Mouse (Mus musculus) limb, embryonic 14.5 days (tissue): ENCODE data around the gene Lrba. TPM values are rescaled to one million over a fixed set of nuclear protein-coding genes. Genes with fewer than 3 reads are reported as not detected.

ENCODE experiments used
- ATAC-seq: fragments of 200-750 bp; cut with Nextera tagmentation; 2 replicates; pipeline ENCODE4 v1.8.0; 2017; ENCODE audit warnings: low read depth, moderate number of reproducible peaks, moderate TSS enrichment; ENCODE audit not compliant: low FRiP score
- DNase-seq: peaks from one replicate; pipeline ENCODE4 v3.0.0-alpha.2; 2015; ENCODE audit warnings: low spot score
- H3K27ac ChIP-seq: fragments of 300-500 bp; sonication (generic); replicated peaks from 2 replicates; pipeline ENCODE4 v1.5.1; 2014; ENCODE audit warnings: low read depth, mild to moderate bottlenecking, low read length, moderate library complexity, mixed read lengths
- H3K27me3 ChIP-seq: fragments of 300-500 bp; sonication (generic); 2 replicates; pipeline ENCODE4 v1.6.1; 2014; ENCODE audit warnings: low read length, mixed read lengths; ENCODE audit not compliant: control insufficient read depth, insufficient read depth
- H3K36me3 ChIP-seq: fragments of 300-500 bp; sonication (generic); 2 replicates; pipeline ENCODE4 v1.6.1; 2014; ENCODE audit warnings: mild to moderate bottlenecking, low read length, moderate library complexity, mixed read lengths; ENCODE audit not compliant: control insufficient read depth, insufficient read depth
- H3K4me1 ChIP-seq: fragments of 300-500 bp; sonication (generic); 2 replicates; pipeline ENCODE4 v1.6.1; 2014; ENCODE audit warnings: antibody characterized with exemption, low read length, mixed read lengths; ENCODE audit not compliant: control insufficient read depth, insufficient read depth
- H3K4me2 ChIP-seq: fragments of 300-500 bp; sonication (generic); replicated peaks from 2 replicates; pipeline ENCODE4 v1.6.1; 2014; ENCODE audit warnings: low read depth, mild to moderate bottlenecking, low read length, moderate library complexity; ENCODE audit not compliant: severe bottlenecking
- H3K4me3 ChIP-seq: fragments of 300-500 bp; sonication (generic); replicated peaks from 2 replicates; pipeline ENCODE4 v1.5.1; 2014; ENCODE audit warnings: low read length
- H3K9ac ChIP-seq: fragments of 300-500 bp; sonication (generic); 2 replicates; pipeline ENCODE4 v1.6.1; 2014; ENCODE audit warnings: mild to moderate bottlenecking, low read depth, low read length, moderate library complexity; ENCODE audit not compliant: severe bottlenecking
- H3K9me3 ChIP-seq: fragments of 300-500 bp; sonication (generic); 2 replicates; pipeline ENCODE4 v1.6.1; 2016; ENCODE audit warnings: low read length; ENCODE audit not compliant: control insufficient read depth
- POLR2A ChIP-seq: fragments of 200-500 bp; IDR thresholded peaks from 2 replicates; pipeline ENCODE4 v1.8.0; 2012; ENCODE audit warnings: inconsistent platforms, mild to moderate bottlenecking, moderate library complexity, borderline replicate concordance; ENCODE audit not compliant: insufficient read depth, insufficient read length; ENCODE audit errors: extremely low read depth
- WGBS: fragments of 180-500 bp; shearing (Covaris S2); extraction: QIAGEN DNeasy Blood & Tissue Kit; methylation state at CpG from one replicate; pipeline ENCODE4 v1.1.7; 2014; 5-methylcytosine and 5-hydroxymethylcytosine counted together
- polyA plus RNA-seq, 2 experiments: library from polyadenylated mRNA; depleted of rRNA in 1 of 2; stranded (reverse) in 1 of 2; unstranded in 1 of 2; fragments of >200 nt; fragmentation: Nextera tagmentation in 1 of 2; extraction: Ambion mirVana in 1 of 2; gene quantifications; 2 replicates each; pipeline versions ENCODE4 v1.2.1 to v1.2.3; 2012 to 2014

Gene Lrba
- polyA plus RNA-seq, 2 experiments = 8.9 to 13.6 TPM

DNA sequence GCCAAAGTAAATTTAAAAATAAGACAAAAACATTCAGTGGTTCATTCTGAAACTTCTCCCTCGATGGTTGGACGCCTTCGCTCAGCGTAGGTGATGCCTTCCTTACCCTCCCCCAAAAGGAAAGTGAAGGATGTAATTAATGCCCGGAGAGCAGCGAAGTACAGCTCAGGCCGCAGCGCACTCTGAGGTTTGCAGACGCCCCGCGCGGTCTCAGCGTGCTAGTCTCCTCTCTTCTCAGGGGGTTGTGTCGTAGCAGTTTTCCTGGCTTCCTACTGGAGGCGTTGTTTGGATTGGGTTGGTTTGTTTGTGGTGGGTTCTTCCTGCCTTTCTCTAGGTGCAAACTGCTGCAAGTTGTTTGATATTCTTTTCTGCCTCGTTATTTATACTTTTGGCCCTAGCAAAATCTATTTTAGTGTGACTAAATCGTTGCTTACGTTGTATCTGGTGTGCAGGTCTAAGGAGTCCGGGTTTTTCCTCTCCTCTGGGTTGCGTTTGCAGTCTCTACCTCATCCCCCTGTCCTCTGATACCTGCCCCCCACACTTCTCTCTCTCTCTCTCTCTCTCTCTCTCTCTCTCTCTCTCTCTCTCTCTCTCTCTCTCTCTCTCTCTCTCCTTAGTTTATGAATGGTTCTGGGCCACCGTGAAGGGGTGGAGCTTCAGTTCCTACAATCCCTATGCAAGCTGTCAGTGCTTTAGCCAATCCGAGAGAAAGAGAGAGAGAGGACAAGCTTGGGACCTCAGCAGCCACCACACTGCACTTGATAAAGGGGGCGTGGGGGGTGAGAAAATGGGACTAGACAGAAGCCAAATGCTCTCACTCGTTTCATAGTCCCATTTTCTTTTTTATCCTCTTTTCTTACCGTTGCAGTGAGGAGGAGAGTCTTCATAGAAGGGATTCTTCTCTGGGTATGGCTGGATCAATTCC lies 323.9 kb downstream of the Lrba start, which contains the start of gene Mab21l2:
Gene Mab21l2, minus strand, starts transcription at position 539 of the 925 bp plus-strand sequence.
- H3K27ac ChIP-seq = peak within 1 kb of the TSS; percentile 99
- peak; percentile 89 for ATAC-seq
- peak within 1 kb of the TSS; percentile 68 for H3K4me2 ChIP-seq
- H3K9me3 ChIP-seq = no peaks in the 10 kb centered on the region
- peak within 1 kb of the TSS; percentile 71 for H3K4me3 ChIP-seq
- H3K9ac ChIP-seq = peak within 1 kb of the TSS; percentile 98
- H3K27me3 ChIP-seq = no peaks in the 10 kb centered on the region
- peak; percentile 75; the same call in 1 of the 2 replicates for TF ChIP-seq POLR2A
- 2% methylated on average over 25 of the region's 25 CpGs for WGBS
- H3K4me1 ChIP-seq = peaks cover 15% of the 10 kb centered on the region
- DNase-seq = peak; percentile 83
- H3K36me3 ChIP-seq = peaks cover 2% of the 10 kb centered on the region; the same call in 1 of the 2 replicates

DNA sequence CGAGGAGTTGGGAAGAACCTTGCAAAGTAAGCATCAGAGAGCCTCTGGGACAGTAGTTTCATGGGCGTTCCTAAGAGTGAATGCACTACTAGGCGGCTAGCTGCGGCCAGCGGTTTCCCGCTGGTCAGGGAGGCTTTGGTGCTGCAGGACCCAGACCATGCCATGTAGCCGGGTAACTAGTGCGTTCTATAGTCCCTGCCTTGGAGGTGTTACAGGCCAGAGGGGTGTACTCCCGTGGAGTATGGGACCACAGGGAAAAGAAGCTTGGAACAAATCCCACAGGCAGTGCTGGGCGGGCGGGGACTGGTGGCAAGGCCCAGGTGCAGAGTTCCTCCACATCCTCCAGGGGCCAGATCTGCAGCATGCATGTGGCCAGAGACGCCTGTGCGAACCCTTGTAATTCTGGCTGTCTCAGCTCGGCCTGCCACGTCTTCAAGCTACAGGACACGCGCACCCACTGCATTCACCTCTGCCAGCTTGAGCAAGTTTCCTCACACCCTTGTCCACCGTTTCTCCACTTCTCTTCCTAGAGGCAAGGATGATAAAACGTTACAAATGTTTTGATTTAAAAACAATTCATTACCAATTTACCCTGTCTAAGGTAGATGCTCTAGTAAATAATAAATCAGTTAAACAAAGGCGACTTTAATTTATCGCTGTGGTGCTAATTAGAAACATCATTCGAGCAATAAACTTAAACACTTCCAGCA lies 326.0 kb downstream of the Lrba start:
- Histone ChIP-seq H3K36me3 (peaks cover 2% of the 10 kb centered on the region; the same call in 1 of the 2 replicates), H3K27me3 (no peaks in the 10 kb centered on the region), H3K4me1 (peaks cover 15% of the 10 kb centered on the region), H3K27ac (peak overlapping the region; percentile 82), H3K4me2 (peak overlapping the region; percentile 63), H3K9me3 (no peaks in the 10 kb centered on the region), H3K4me3 (peak overlapping the region; percentile 30), H3K9ac (peak overlapping the region; percentile 59)
- WGBS = 3% methylated on average over 22 of the region's 22 CpGs
- ATAC-seq = 0 out of 2 replicates have a peak, but pooled peaks have one; percentile 14
- no peak for TF ChIP-seq POLR2A
- DNase-seq = no peak

DNA sequence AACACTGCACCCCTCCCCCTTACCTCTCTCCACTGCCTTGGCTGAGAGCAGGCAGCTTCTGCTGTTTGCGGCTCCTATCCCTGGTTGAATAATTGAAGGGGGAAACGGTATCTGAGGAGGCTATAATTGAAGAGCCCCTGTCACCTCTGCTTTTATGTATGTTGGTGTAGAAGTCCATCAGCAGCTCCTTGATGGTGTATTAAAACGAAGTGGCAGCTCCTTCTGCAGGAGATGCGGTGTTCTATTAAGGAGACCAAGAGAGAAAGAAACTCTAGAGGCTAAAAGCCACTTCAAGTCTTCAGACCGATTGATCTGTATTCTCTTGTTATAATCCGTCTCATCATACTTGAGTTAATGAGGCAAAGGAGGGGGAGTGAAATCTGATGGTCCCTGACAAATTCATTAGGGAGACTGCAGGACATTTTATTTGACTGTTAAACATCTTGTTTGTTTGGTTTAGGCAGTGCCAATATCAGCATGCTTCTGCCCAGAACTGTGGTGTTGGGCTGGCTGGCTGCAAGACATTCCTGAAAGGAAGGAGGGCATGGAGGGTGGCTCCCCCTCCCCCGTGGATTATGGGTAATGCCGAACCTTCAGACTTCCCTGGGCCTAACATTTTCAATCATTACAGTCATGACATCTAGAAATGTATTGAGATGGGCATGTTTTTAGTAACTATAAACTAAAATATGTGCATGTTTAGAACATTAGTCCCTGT lies 326.7 kb downstream of the Lrba start:
- H3K9ac ChIP-seq = 0 out of 2 replicates have a peak overlapping the region, but pooled peaks have one; percentile 59
- no peak for TF ChIP-seq POLR2A
- no peaks in the 10 kb centered on the region for H3K27me3 ChIP-seq
- no peaks in the 10 kb centered on the region for H3K9me3 ChIP-seq
- no peak for ATAC-seq
- H3K4me3 ChIP-seq = peak overlapping the region; percentile 30
- H3K4me1 ChIP-seq = peaks cover 15% of the 10 kb centered on the region
- WGBS = 14% methylated on average over 8 of the region's 8 CpGs
- DNase-seq = no peak
- peak overlapping the region; percentile 82 for H3K27ac ChIP-seq
- H3K36me3 ChIP-seq = peaks cover 2% of the 10 kb centered on the region; the same call in 1 of the 2 replicates
- peak overlapping the region; percentile 63 for H3K4me2 ChIP-seq

DNA sequence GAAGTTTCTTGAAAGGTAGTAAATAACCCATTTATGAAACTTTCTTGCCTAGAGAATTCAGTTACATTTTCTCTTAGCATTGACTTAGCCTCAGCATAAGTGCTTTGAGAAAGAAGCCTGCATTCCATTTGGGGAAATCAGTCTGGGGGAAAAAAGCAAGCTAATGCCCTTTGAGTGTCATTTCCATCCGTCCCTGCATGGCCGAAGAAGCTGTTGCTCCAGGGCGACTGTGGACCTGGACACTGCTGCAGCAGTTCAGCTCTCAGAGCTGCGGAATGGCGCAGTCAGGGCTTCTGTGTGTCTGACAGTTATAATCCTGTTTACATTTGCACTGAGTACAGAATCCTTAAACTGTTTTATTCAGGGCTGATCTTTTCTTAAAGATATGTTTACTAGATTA lies 327.7 kb downstream of the Lrba start:
- Histone ChIP-seq H3K4me3 (no peak overlapping the region), H3K4me2 (0 out of 2 replicates have a peak overlapping the region, but pooled peaks have one; percentile 21)
- DNase-seq = no peak

More for the DNA sequence above, 327.7 kb downstream of the Lrba start:
- H3K9ac ChIP-seq = no peak overlapping the region
- H3K36me3 ChIP-seq = no peaks in the 10 kb centered on the region
- peaks cover 15% of the 10 kb centered on the region for H3K4me1 ChIP-seq
- WGBS = 43% methylated on average over 5 of the region's 5 CpGs
- no peaks in the 10 kb centered on the region for H3K9me3 ChIP-seq
- no peak for TF ChIP-seq POLR2A
- ATAC-seq = no peak
- no peaks in the 10 kb centered on the region for H3K27me3 ChIP-seq
- H3K27ac ChIP-seq = 0 out of 2 replicates have a peak overlapping the region, but pooled peaks have one; percentile 8
